8 mouse cellular contexts compared by ENCODE assay signal in the genomic region with DNA sequence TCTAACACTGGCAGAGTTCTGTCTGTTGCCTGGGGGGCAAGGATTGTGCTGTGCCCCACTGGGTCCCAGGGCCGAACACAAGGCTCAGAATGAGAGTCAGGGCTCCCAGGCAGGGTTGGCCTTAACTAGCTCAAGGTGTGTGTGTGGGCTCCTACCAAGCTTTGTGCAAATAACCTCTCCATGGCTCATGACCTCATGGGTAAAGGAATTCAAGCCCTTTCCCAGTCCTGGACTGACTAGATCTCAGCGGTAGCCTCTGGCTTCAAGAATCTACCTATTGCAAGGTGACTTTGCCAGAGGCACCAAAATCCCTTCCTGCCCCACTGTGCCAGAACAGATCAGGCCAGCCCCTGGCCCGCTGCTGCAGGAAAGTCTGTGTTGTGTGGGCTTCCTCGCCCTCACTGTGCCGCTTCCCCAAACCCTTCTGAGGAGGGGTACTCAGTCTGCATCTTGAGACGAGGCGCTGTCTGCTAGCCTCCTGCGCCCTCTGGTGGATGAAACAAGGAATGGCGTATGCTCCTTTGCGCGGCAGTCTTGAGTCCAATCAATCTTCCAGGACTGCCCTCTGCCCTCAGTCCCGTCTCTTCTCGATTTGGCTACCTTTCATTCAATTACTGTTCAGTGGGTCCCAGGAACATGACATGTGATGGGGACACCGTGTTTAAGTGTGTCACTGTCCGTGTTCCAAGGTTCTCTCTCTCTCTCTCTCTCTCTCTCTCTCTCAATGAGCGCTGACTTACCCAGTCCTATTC. TPM values are rescaled to one million over a fixed set of nuclear protein-coding genes. Genes with fewer than 3 reads are reported as not detected.
DNase-seq lines count a peak whose midpoint lies in the region; ATAC-seq lines count a peak whose summit lies in the region.

No protein-coding gene starts in this region.

- 16% methylated on average over 16 of the region's 16 CpGs for whole genome bisulfite sequencing in liver, embryonic 12.5 days (ENCODE audit: insufficient replicate concordance)
- WGBS in intestine, embryonic 15.5 days, result 16% methylated on average over 16 of the region's 16 CpGs
- WGBS in limb, embryonic 11.5 days, result 14% methylated on average over 16 of the region's 16 CpGs
- WGBS in midbrain, embryonic 16.5 days, result 13% methylated on average over 16 of the region's 16 CpGs

- ATAC-seq in liver, embryonic 12.5 days, result no peak
- ATAC-seq in intestine, embryonic 15.5 days, result peak; percentile 35; the same call in 1 of the 2 replicates
- ATAC-seq in limb, embryonic 11.5 days (ENCODE audit: insufficient number of reproducible peaks, low FRiP score, low TSS enrichment, low read depth), result no peak; the same call in 1 of the 2 replicates
- ATAC-seq in midbrain, embryonic 16.5 days, result peak; percentile 77

- no peak overlapping the region for H3K4me3 ChIP-seq in liver, embryonic 12.5 days
- no peak overlapping the region for H3K4me3 ChIP-seq in intestine, embryonic 15.5 days (replicated peaks)
- no peak overlapping the region for H3K4me3 ChIP-seq in limb, embryonic 11.5 days (ENCODE audit: low read depth, low read length)
- H3K4me3 ChIP-seq in midbrain, embryonic 16.5 days (ENCODE audit: low read depth, low read length), result no peak overlapping the region

- no peaks in the 10 kb centered on the region for H3K4me1 ChIP-seq in liver, embryonic 12.5 days
- 0 out of 2 replicates have a peak, but pooled peaks cover 6% of the 10 kb centered on the region for H3K4me1 ChIP-seq in intestine, embryonic 15.5 days (replicated peaks)
- H3K4me1 ChIP-seq in limb, embryonic 11.5 days (ENCODE audit: control insufficient read depth, insufficient read depth, low read length), result peaks cover 4% of the 10 kb centered on the region
- H3K4me1 ChIP-seq in midbrain, embryonic 16.5 days (ENCODE audit: control insufficient read depth, insufficient read depth, low read length), result peaks cover 2% of the 10 kb centered on the region; the same call in 1 of the 2 replicates

- no peaks in the 10 kb centered on the region for H3K36me3 ChIP-seq in liver, embryonic 12.5 days
- H3K36me3 ChIP-seq in intestine, embryonic 15.5 days, result no peaks in the 10 kb centered on the region
- H3K36me3 ChIP-seq in limb, embryonic 11.5 days (ENCODE audit: control insufficient read depth, insufficient read depth, low read length), result no peaks in the 10 kb centered on the region
- H3K36me3 ChIP-seq in midbrain, embryonic 16.5 days (ENCODE audit: control insufficient read depth, insufficient read depth, low read length), result no peaks in the 10 kb centered on the region
- H3K36me3 ChIP-seq in splenic B cell, adult 2 months (ENCODE audit: control insufficient read depth, insufficient read depth, low read length, poor library complexity, severe bottlenecking), result no peaks in the 10 kb centered on the region

- H3K27ac ChIP-seq in liver, embryonic 12.5 days, result no peak overlapping the region
- no peak overlapping the region for H3K27ac ChIP-seq in intestine, embryonic 15.5 days
- H3K27ac ChIP-seq in limb, embryonic 11.5 days (replicated peaks; ENCODE audit: low read depth, low read length), result no peak overlapping the region
- no peak overlapping the region for H3K27ac ChIP-seq in midbrain, embryonic 16.5 days (ENCODE audit: low read length)

- DNase-seq in liver, result peak; percentile 62
- peak; percentile 86 to 90 for DNase-seq in cerebellum, postnatal 10 days
- peak; percentile 50 to 60 for DNase-seq in frontal cortex, postnatal 25 days (ENCODE audit: low spot score in 2 of 2)
- DNase-seq in limb, embryonic 11.5 days (ENCODE audit: low spot score), result peak; percentile 87
- DNase-seq in splenic B cell, adult 2 months (ENCODE audit: low read depth, low spot score), result peak; percentile 75

- H3K9ac ChIP-seq in liver, embryonic 12.5 days, result no peak overlapping the region
- no peak overlapping the region for H3K9ac ChIP-seq in intestine, embryonic 15.5 days
- H3K9ac ChIP-seq in limb, embryonic 11.5 days (ENCODE audit: low read length), result 0 out of 2 replicates have a peak overlapping the region, but pooled peaks have one; percentile 34
- H3K9ac ChIP-seq in midbrain, embryonic 16.5 days (ENCODE audit: low read depth, low read length), result no peak overlapping the region

- no peaks in the 10 kb centered on the region for H3K9me3 ChIP-seq in liver, embryonic 12.5 days (replicated peaks)
- H3K9me3 ChIP-seq in intestine, embryonic 15.5 days, result no peaks in the 10 kb centered on the region
- no peaks in the 10 kb centered on the region for H3K9me3 ChIP-seq in limb, embryonic 11.5 days (ENCODE audit: control insufficient read depth, low read length)
- no peaks in the 10 kb centered on the region for H3K9me3 ChIP-seq in midbrain, embryonic 16.5 days (replicated peaks; ENCODE audit: control insufficient read depth, low read length, poor library complexity, severe bottlenecking)

- H3K27me3 ChIP-seq in liver, embryonic 12.5 days (replicated peaks), result peaks cover 28% of the 10 kb centered on the region
- 0 out of 2 replicates have a peak, but pooled peaks cover 3% of the 10 kb centered on the region for H3K27me3 ChIP-seq in intestine, embryonic 15.5 days (replicated peaks)
- no peaks in the 10 kb centered on the region for H3K27me3 ChIP-seq in limb, embryonic 11.5 days (ENCODE audit: control insufficient read depth, insufficient read depth, low read length)
- no peaks in the 10 kb centered on the region for H3K27me3 ChIP-seq in midbrain, embryonic 16.5 days (ENCODE audit: control insufficient read depth, insufficient read depth, low read depth, low read length)
- H3K27me3 ChIP-seq in splenic B cell, adult 2 months (ENCODE audit: control insufficient read depth, insufficient read depth, low read length, poor library complexity, severe bottlenecking), result peaks cover 3% of the 10 kb centered on the region; the same call in 1 of the 2 replicates

- H3K4me2 ChIP-seq in liver, embryonic 12.5 days, result no peak overlapping the region
- no peak overlapping the region for H3K4me2 ChIP-seq in intestine, embryonic 15.5 days (replicated peaks)
- H3K4me2 ChIP-seq in limb, embryonic 11.5 days (ENCODE audit: low read depth, severe bottlenecking), result no peak overlapping the region
- H3K4me2 ChIP-seq in midbrain, embryonic 16.5 days (ENCODE audit: low read length), result peak overlapping the region; percentile 21

RNA-seq across cellular contexts. Expression of a gene that starts 11.7 kb away (rescaled TPM):
- 15.6 and 18.1 TPM in 2 replicates for polyA plus RNA-seq in liver, embryonic 12.5 days (2016; fragmentation: Nextera tagmentation; extraction: Ambion mirVana)
- polyA plus RNA-seq in intestine, embryonic 15.5 days (2015; fragmentation: Nextera tagmentation; extraction: Ambion mirVana), result 39.3 and 44.4 TPM in 2 replicates
- 34.7 and 36.8 TPM in 2 replicates for polyA plus RNA-seq in limb, embryonic 11.5 days (2014; fragmentation: Nextera tagmentation; extraction: Ambion mirVana)
- 52.5 and 57.2 TPM in 2 replicates for polyA plus RNA-seq in midbrain, embryonic 16.5 days (2015; fragmentation: Nextera tagmentation; extraction: Ambion mirVana)

RNA-seq across cellular contexts. Expression of a gene that starts 41.9 kb away (rescaled TPM):
- 0.46 and 0.66 TPM in 2 replicates for polyA plus RNA-seq in liver, embryonic 12.5 days (2016; fragmentation: Nextera tagmentation; extraction: Ambion mirVana)
- 1.5 and 2.2 TPM in 2 replicates for polyA plus RNA-seq in intestine, embryonic 15.5 days (2015; fragmentation: Nextera tagmentation; extraction: Ambion mirVana)
- 0.18 and 0.25 TPM in 2 replicates for polyA plus RNA-seq in limb, embryonic 11.5 days (2014; fragmentation: Nextera tagmentation; extraction: Ambion mirVana)
- 0.05 and 0.15 TPM in 2 replicates for polyA plus RNA-seq in midbrain, embryonic 16.5 days (2015; fragmentation: Nextera tagmentation; extraction: Ambion mirVana)

RNA-seq across cellular contexts. Expression of a gene that starts 52.2 kb away (rescaled TPM):
- polyA plus RNA-seq in liver, embryonic 12.5 days (2016; fragmentation: Nextera tagmentation; extraction: Ambion mirVana), result 1.1 and 1.3 TPM in 2 replicates
- 2.0 and 2.7 TPM in 2 replicates for polyA plus RNA-seq in intestine, embryonic 15.5 days (2015; fragmentation: Nextera tagmentation; extraction: Ambion mirVana)
- polyA plus RNA-seq in limb, embryonic 11.5 days (2014; fragmentation: Nextera tagmentation; extraction: Ambion mirVana), result 237 and 243 TPM in 2 replicates
- polyA plus RNA-seq in midbrain, embryonic 16.5 days (2015; fragmentation: Nextera tagmentation; extraction: Ambion mirVana), result 22.6 and 34.8 TPM in 2 replicates

Comparison
In these comparisons a context has a peak if more than half of its experiments do, and no peak if none do; other contexts are left out.
1. ATAC-seq: peak in intestine, embryonic 15.5 days (single experiment) and midbrain, embryonic 16.5 days (single experiment); none in liver, embryonic 12.5 days (single experiment) and limb, embryonic 11.5 days (single experiment).
2. Peak in every context shown above with its lines, with median percentiles within 50 percentile points of each other: DNase-seq.